Mouse (Mus musculus): ENCODE measurements around the gene Srcin1. TPM values are rescaled to one million over a fixed set of nuclear protein-coding genes. Genes with fewer than 3 reads are reported as not detected.

Srcin1 gene
- total RNA-seq, 2 experiments from 2014 or later = 246 to 287 TPM

GRCm38 (mm10) chr11:97509715-97510485, 66.1 kb downstream of the Srcin1 start:
- DNase-seq (ENCODE audit: low spot score in 2 of 2) = no peak

DNA sequence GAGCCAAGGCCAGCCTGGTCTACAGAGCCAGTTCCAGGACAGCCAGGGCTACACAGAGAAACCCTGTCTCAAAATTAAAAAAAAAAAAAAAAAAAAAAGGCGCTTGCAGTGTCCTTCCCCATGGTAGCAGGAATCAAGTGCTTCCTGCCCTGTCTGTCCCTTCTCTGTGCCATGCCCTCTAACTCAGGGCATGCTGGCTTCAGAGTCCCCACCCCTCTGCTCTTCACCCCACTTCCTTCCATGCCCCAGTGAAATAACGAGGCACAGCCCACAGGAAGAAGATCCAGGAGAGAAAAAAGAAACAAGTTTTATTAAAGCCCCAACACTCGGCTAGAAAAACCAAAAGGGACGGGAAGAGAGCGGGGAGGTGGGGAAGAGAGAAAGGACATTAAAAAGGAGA, 66.9 kb downstream of the Srcin1 start:
- DNase-seq (ENCODE audit: low spot score in 2 of 2) = no peak

- DNase-seq (ENCODE audit: low spot score in 2 of 2) = no peak
Observed at GRCm38 (mm10) chr11:97508198-97508597, 67.8 kb downstream of the Srcin1 start.

DNA sequence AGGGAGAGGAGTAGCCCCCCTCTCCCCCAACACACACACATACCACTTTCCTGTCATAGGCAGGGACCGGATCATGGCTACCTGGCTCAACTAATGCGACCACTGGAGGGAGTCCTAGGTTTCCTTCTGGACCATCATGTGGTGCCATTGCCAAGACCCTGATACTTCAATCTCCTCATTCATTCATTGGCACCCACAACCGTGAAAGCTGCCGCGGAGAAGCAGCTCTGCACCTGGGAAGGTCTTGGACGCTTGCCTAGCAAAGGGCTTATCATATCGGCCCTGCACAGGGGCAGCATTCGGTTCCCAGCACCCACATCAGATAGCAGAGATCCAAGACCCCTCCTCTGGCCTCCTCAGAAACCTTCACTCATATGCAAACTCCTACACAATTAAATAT, 69.7 kb downstream of the Srcin1 start:
- DNase-seq (ENCODE audit: low spot score in 2 of 2) = no peak

DNA sequence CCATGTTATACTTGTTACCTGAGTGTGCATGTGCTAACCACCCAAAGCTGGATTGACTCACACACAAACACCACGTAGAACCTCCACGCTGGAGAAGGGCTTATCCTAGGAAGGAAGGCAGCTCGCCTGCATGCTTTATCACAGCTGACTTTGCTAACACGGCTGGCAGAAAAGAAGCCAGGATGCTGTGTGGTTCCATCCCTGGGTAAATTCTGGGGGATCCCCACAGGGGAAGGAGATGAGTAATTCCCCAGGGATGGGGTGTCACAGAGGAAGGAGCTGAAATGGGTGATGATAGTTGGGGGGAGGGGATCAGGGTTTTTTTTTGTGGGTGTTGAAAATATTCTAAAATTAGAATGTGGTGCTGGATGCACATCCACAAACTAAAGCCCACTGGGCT, 70.2 kb downstream of the Srcin1 start:
- no peak for DNase-seq (ENCODE audit: low spot score in 2 of 2)

- DNase-seq (ENCODE audit: low spot score in 2 of 2) = no peak
Observed at GRCm38 (mm10) chr11:97502846-97503245, 73.1 kb downstream of the Srcin1 start.

GRCm38 (mm10) chr11:97502383-97502782, 73.6 kb downstream of the Srcin1 start:
- peak; percentile 45 to 65 for DNase-seq (ENCODE audit: low spot score in 2 of 2)

DNA sequence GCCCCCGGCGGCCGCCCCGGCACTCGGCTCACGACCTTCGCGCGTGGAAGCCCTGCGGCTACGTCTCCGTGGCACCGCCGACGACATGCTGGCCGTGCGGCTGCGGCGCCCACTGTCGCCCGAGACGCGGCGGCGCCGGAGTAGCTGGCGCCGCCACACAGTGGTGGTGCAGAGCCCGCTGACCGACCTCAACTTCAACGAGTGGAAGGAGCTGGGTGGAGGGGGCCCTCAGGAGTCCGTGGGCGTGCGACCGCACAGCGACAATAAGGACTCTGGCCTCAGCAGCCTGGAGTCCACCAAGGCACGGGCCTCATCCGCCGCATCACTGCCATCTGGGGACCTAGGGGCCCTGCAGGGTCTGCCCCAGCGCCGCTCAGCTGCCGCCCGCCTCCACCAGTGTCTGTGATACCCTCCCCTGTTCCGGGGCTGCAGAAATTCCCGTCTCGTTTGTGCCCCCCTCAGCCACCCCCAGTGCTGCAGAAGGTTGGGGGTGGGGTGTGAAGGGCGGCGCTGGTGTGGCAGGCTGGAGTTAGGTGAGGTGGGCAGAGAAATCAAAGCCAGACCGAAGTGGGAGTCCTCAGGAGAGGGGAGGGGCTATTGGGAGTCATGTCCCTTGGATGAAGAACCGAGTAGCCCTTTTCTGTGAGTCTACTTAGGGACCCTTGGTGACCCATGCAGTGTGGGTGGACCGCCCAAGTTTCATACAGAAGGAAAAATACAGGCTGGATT, 75.1 kb downstream of the Srcin1 start:
- DNase-seq (ENCODE audit: low spot score in 2 of 2) = no peak

DNA sequence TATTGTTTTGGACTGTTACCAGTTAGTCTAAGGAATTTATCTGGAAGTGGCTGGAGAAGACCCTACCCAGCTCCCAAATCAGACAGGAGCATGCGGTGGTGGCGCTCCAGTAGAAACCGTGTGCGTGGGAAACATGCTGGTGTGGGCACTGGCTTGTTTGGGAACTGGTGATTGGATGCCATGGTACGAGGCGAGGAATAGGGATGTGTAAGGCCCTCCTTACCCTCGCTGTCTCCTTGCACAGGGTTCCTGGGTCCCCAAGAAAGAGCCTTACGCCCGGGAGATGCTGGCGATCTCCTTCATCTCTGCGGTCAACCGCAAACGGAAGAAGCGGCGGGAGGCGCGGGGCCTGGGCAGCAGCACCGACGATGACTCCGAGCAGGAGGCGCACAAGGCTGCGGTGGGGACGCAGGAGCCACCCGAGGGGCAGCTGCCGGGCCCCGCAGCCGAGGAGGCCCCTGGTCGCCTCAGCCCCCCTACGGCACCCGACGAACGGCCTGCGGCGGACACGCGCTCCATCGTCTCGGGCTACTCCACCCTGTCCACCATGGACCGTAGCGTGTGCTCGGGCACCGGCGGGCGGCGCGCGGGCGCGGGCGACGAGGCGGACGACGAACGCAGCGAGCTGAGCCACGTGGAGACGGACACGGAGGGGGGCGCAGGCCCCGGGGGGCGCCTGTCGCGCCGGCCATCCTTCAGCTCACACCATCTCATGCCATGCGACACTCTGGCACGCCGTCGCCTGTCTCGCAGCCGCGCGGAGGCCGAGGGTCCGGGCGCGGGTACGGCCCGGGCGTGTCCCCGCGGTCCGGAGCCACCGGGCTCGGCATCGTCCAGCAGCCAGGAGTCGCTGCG, 75.9 kb downstream of the Srcin1 start, which contains the start of gene 4933428G20Rik:
TSS of gene 4933428G20Rik (minus strand) at position 476 of the 855 bp plus-strand sequence.
- peak in 1 of 2 experiments; percentile 47 for DNase-seq (ENCODE audit: low spot score in 2 of 2)

DNA sequence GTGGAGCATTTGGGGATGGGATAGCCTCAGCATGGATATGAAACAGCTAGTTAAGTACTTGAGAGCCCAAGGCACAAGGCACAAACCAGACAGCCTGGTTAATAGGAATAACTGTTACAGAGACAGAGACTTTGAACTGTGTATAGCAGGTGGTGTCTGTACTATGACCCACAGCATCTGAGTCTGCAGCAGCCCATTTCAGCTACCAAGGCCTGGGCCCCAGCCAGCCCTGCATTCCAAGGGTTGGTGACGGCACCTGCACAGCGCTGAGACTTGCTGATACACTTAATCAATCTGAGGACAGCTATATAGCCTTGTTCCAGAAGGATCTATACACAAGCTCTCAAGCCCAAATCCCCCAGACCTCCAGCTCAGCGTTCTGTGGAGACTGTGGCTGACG, 78.4 kb downstream of the Srcin1 start:
- DNase-seq (ENCODE audit: low spot score in 2 of 2) = no peak

GRCm38 (mm10) chr11:97492836-97493235, 83.2 kb downstream of the Srcin1 start:
- DNase-seq (ENCODE audit: low spot score in 2 of 2) = no peak

- DNase-seq (ENCODE audit: low spot score in 2 of 2) = no peak
Observed at GRCm38 (mm10) chr11:97491640-97492039, 84.3 kb downstream of the Srcin1 start.

DNA sequence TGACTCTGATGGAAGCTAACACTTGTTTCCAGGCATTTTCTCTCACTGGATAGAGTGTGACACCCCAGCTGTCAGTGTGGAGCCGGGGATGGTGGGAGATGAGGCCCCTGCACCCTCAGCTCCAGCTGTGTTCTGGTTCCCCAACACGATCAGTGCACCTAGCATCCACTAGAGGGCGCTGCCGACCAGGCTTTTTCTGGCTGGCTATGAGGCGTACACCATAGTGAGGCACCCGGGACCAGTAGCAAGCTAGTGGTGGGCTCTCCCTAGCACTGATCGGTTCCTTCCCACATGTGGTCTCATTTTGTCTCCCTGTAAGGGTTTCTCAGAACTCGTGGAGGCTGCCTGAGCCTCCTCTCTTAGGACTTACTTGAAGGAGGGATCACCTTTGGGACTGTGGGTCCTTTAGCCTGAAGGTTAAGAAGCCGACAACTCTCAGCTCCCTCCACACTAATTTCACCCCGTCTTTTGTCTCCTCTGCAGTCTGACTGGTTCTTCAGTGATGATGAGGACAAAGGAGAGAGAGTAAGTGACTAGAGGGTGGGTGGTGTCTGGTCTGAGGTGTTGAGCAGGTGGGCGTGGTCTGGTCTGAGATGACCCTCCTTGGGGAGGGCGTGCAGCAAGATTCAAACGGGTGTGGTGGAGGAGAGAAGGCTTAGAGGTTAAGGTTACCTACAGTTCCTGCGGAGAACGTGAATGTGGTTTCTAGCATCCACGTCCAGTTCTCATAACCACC, 86.2 kb downstream of the Srcin1 start:
- peak; percentile 79 for DNase-seq (ENCODE audit: low spot score in 2 of 2)

DNA sequence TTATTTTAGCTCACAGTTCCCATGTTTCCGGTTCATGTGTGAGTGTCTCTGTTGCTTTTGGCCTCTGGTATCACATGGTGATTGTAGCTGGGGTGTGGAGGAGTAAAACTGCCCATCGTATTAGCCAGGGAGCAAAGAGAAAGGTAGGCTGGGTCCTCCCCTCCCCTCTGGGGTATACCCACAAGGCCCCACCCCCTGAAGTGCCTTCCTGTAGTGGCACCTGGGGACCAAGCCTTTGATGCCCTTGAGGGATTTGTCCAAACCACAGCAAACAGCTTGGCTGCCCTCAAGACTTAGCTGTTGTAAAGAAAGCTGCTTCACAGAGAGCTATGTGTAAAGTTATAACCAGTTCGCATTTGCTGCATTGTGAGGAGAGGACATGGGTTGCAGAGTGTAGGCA, 88.3 kb downstream of the Srcin1 start:
- no peak for DNase-seq (ENCODE audit: low spot score in 2 of 2)

DNA sequence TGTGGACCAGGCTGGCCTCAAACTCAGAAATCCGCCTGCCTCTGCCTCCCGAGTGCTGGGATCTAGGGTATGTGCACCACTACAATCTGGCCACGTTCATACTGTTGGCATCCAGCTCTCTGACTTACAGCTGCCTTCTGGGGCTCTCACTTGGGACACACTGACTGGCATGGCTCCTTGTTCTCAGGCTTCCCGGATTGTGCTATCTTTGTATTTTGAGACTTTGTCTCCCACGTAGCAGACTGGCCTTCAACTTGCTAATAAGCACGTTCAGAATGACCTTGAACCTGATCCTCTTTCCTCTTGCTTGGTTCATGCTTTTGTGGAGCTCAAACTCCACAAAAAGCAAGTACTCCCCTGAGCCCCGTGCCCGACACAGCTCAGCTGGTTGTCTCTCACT, 90.3 kb downstream of the Srcin1 start:
- DNase-seq (ENCODE audit: low spot score in 2 of 2) = no peak

GRCm38 (mm10) chr11:97479824-97480223, 96.2 kb downstream of the Srcin1 start:
- no peak for DNase-seq (ENCODE audit: low spot score in 2 of 2)

DNA sequence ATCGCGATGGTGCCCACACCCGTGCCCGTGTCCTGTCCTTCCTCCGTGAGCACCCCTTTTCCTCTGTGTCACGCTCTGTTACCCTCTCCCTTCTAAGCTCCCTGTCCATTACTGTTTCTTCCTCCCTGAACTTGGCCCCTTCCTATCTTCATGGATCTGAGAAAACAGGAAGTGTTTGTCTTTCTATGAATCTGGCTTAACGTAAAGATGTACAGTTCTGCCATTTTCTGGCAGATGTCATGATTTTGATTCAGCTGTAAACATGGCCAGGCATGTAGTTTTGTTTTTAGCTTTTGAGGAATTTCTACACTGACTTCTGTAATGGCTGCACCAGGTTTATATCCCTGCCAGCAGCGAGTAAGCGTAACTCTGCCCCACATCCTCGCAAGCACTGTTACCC, 96.9 kb downstream of the Srcin1 start:
- no peak for DNase-seq (ENCODE audit: low spot score in 2 of 2)

DNA sequence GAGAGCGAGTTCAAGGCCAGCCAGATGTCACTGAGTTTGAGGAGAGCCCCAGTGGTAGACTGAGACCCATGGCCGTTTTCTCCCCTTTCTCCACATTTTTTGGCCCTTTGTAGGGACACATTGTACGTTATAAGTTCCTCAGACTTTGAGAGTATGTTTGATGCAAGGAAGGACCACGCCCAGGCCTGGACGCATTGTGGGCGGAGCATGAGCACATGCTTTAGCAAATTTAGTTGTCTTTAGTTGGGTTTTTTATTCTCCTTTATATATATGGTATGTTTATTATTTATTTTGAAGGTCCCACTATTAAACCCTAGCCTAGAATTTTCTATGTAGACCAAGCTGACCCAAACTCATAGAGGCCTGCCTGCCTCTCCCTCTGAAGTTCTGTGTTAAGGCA, 97.6 kb downstream of the Srcin1 start:
- DNase-seq (ENCODE audit: low spot score in 2 of 2) = no peak

- no peak for DNase-seq (ENCODE audit: low spot score in 2 of 2)
Observed at GRCm38 (mm10) chr11:97477431-97477830, 98.6 kb downstream of the Srcin1 start.

DNA sequence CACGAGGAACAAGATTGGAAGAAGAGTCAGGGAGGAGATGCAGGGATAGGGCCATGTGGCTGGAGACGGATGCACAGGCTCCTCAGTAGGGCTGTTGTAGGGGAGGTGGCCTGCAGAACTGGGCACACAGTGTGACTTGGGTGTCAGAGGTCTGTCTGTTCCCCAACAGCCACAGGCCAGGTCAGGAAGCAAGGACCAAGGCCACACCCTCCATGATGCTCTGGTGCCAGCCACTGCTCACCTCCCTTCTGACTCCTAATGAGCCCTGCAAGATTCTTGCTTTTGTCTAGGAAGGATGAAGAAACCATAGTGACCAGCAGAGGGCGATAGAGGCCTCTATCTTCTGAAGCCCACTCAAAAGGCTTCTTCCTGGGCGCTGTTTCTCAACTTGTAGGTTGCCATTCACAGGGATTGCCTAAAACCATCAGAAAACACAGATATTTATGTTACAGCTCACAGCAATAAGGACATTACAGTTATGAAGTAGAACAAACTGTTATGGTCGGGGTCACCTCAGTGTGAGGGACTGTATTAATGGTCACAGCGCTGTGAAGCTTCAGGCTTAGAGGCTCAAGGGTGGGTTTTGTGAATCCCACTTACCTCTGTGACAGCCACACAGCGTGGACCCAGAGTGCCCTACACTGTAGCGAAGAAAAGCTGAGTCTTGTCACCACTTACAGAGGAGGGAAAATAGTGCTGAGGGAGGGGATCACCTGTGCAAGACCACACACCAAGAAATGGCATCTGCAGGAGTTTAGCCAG, 99.5 kb downstream of the Srcin1 start:
- DNase-seq (ENCODE audit: low spot score in 2 of 2) = peak; percentile 59 to 78

All from left cerebral cortex, adult 18-20 months (tissue).